Mouse (Mus musculus): ENCODE data around the gene Ctcfl.

DNA sequence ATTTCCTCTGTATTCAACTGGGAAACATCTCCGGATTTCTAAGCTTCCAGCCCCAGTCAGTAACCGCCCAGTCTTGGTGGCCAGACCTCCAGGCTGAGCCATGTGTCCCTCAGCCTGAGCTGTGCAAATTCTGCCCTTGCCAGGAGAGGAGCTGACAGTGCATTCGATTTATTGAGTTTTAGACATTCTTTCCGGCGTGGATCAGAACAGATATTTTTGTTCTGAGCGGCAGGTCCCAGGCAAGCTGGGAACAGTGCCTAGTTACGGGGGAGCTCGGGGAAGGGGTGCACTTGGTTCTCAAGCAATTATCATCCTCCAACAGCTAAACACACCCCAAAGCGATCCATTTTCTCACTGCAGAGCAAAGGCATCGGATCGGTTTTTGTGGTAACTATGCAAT is 24.3 kb upstream of the Ctcfl start:
- TF ChIP-seq CTCF (IDR thresholded peaks at IDR 0.05) = no peak
- no peak for TF ChIP-seq EP300 (IDR thresholded peaks at IDR 0.05)
